Mouse (Mus musculus) adrenal gland, postnatal 14 days (tissue): ENCODE data around the gene Btbd9. TPM values are rescaled to one million over a fixed set of nuclear protein-coding genes. Genes with fewer than 3 reads are reported as not detected.
"Not testable (repeated sequence)": the region's sequence is repeated elsewhere in the genome, so short reads cannot be mapped to it uniquely, and the experiment has no call there.

Source experiments
- DNase-seq: peaks from one replicate; pipeline ENCODE4 v3.0.0; 2021; ENCODE audit warnings: mixed read lengths
- total RNA-seq: library from RNA; stranded (reverse); gene quantifications from 2 replicates; pipeline ENCODE4 v1.2.3, GENCODE M21; 2021

The Btbd9 gene
- total RNA-seq, 1 experiment from 2014 or later = 36.9 TPM

GRCm38 (mm10) chr17:30558623-30559022 is 17.7 kb downstream of the Btbd9 start:
- no peak for DNase-seq

GRCm38 (mm10) chr17:30556512-30556911 is 19.8 kb downstream of the Btbd9 start:
- DNase-seq = no peak

- DNase-seq = no peak
These were observed 23.0 kb downstream of the Btbd9 start for GRCm38 (mm10) chr17:30553027-30553937.

GRCm38 (mm10) chr17:30550774-30551107 is 25.5 kb downstream of the Btbd9 start:
- no peak for DNase-seq

- DNase-seq = no peak
These were observed 26.2 kb downstream of the Btbd9 start for GRCm38 (mm10) chr17:30549899-30550773.

- DNase-seq = no peak
These were observed 37.2 kb downstream of the Btbd9 start for GRCm38 (mm10) chr17:30539098-30539497.

- DNase-seq = peak; percentile 65
These were observed 39.6 kb downstream of the Btbd9 start for GRCm38 (mm10) chr17:30536651-30537050.

- no peak for DNase-seq
These were observed 43.2 kb downstream of the Btbd9 start for GRCm38 (mm10) chr17:30533098-30533497.

- no peak for DNase-seq
These were observed 45.7 kb downstream of the Btbd9 start for GRCm38 (mm10) chr17:30530542-30530940.

GRCm38 (mm10) chr17:30529632-30530541 is 46.4 kb downstream of the Btbd9 start:
- DNase-seq = no peak

- no peak for DNase-seq
These were observed 50.6 kb downstream of the Btbd9 start for GRCm38 (mm10) chr17:30525405-30526295.

GRCm38 (mm10) chr17:30524451-30524850 is 51.8 kb downstream of the Btbd9 start:
- no peak for DNase-seq

GRCm38 (mm10) chr17:30523783-30524182 is 52.5 kb downstream of the Btbd9 start:
- DNase-seq = no peak

- DNase-seq = no peak
These were observed 53.7 kb downstream of the Btbd9 start for GRCm38 (mm10) chr17:30522406-30523078.

GRCm38 (mm10) chr17:30519172-30519512 is 57.1 kb downstream of the Btbd9 start:
- not testable (repeated sequence) for DNase-seq

- peak; percentile 20 for DNase-seq
These were observed 57.7 kb downstream of the Btbd9 start for GRCm38 (mm10) chr17:30518431-30519171.

- no peak for DNase-seq
These were observed 59.5 kb downstream of the Btbd9 start for GRCm38 (mm10) chr17:30516580-30517340.

GRCm38 (mm10) chr17:30515401-30515800 is 60.9 kb downstream of the Btbd9 start:
- no peak for DNase-seq

GRCm38 (mm10) chr17:30513034-30513433 is 63.3 kb downstream of the Btbd9 start:
- DNase-seq = no peak
